ENCODE assay signal across 22 mouse cellular contexts in the genomic region with DNA sequence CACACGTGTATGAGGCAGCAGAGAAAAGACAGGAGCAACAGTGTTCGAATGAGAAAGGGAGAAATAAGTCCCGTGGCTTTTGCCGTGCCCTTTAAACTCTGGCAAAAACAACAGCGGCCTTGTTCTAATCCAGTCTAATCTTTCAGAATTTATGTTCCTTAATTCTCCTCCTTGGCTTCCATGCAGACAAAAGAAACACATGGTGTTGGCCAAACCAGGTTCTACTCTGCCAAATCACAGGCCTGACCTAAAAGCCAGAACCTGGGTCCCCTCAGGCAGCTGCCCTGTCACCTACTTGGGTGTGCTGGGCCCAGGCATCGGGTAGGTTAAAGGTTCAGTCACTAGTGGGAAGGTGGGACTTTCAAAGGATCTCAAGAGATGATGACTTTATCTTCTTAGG.
DNase-seq lines count a peak whose midpoint lies in the region; ATAC-seq lines count a peak whose summit lies in the region.
"Had no signal": no experiment of that assay in that cellular context is flagged by ENCODE, and none has a peak within 500 bp of the region (broad histone marks: within the 10 kb centered on the region; RNA-seq: fewer than 3 reads in every experiment).

No protein-coding gene starts in this region.

- peak overlapping the region; percentile 88 for H3K27ac ChIP-seq in brown adipose tissue, adult 24 weeks (replicated peaks; ENCODE audit: low read depth, low read length)
- no peak overlapping the region for H3K27ac ChIP-seq in hindbrain, embryonic 14.5 days
- H3K27ac ChIP-seq: embryonic facial prominence, embryonic 13.5 days; embryonic facial prominence, embryonic 15.5 days; forebrain, embryonic 13.5 days; forebrain, embryonic 15.5 days had no signal

- ATAC-seq in hindbrain, embryonic 14.5 days (ENCODE audit: low FRiP score): no peak
- ATAC-seq: forebrain, embryonic 13.5 days; forebrain, embryonic 15.5 days; forebrain, postnatal 0 days had no signal

- H3K4me2 ChIP-seq in hindbrain, embryonic 14.5 days (replicated peaks): no peak overlapping the region
- H3K4me2 ChIP-seq: embryonic facial prominence, embryonic 13.5 days; embryonic facial prominence, embryonic 15.5 days; forebrain, embryonic 13.5 days; forebrain, embryonic 15.5 days had no signal

- H3K4me3 ChIP-seq in brown adipose tissue, adult 24 weeks (ENCODE audit: insufficient read depth, low read depth, low read length): no peak overlapping the region
- no peak overlapping the region for H3K4me3 ChIP-seq in hindbrain, embryonic 14.5 days (replicated peaks; ENCODE audit: low read length)
- H3K4me3 ChIP-seq: embryonic facial prominence, embryonic 13.5 days; embryonic facial prominence, embryonic 15.5 days; erythroblast, embryonic 14.5 days; forebrain, embryonic 13.5 days; forebrain, embryonic 15.5 days had no signal

- intact Hi-C loops in heart, postnatal 36 days (cut with DNase I): no loop called here

- DNase-seq in adrenal gland, postnatal 14 days: peak; percentile 18
- no peak for DNase-seq in adrenal gland, postnatal 25 days
- DNase-seq in adipocyte (ENCODE audit: low spot score): peak; percentile 33
- peak; percentile 95 for DNase-seq in gonadal fat pad, adult 2 months (ENCODE audit: low read depth)
- DNase-seq in heart, postnatal 36 days: no peak
- DNase-seq in hindbrain, embryonic 14.5 days (ENCODE audit: low spot score): no peak
- DNase-seq: adrenal gland, adult 2 months; adrenal gland, postnatal 36 days; cerebellum, adult 11 months; cerebellum, adult 18-20 months; cerebellum, adult 8-10 months; cerebellum, adult 9-11 months; cerebellum, postnatal 14 days; cerebellum, postnatal 36 days; embryo, embryonic 11 days; forebrain, postnatal 0 days had no signal

- peaks cover 5% of the 10 kb centered on the region; the same call in 1 of the 2 replicates for H3K4me1 ChIP-seq in brown adipose tissue, adult 24 weeks (ENCODE audit: control insufficient read depth, insufficient read depth, insufficient read length, low read length)
- peaks cover 16% of the 10 kb centered on the region for H3K4me1 ChIP-seq in hindbrain, embryonic 14.5 days (replicated peaks; ENCODE audit: control insufficient read depth, insufficient read depth, low read length)

- H3K27me3 ChIP-seq in hindbrain, embryonic 14.5 days (ENCODE audit: control insufficient read depth, insufficient read depth, low read length): no peaks in the 10 kb centered on the region
- H3K27me3 ChIP-seq: forebrain, embryonic 15.5 days had no signal

- WGBS in hindbrain, embryonic 14.5 days: 82% methylated on average over 6 of the region's 6 CpGs

- H3K9ac ChIP-seq in hindbrain, embryonic 14.5 days: no peak overlapping the region
- H3K9ac ChIP-seq: embryonic facial prominence, embryonic 13.5 days; embryonic facial prominence, embryonic 15.5 days; forebrain, embryonic 13.5 days; forebrain, embryonic 15.5 days; forebrain, postnatal 0 days had no signal

- H3K36me3 ChIP-seq in hindbrain, embryonic 14.5 days (replicated peaks; ENCODE audit: control insufficient read depth, insufficient read depth): no peaks in the 10 kb centered on the region
- H3K36me3 ChIP-seq: embryonic facial prominence, embryonic 13.5 days; embryonic facial prominence, embryonic 15.5 days; forebrain, embryonic 15.5 days had no signal

- no peaks in the 10 kb centered on the region for H3K9me3 ChIP-seq in hindbrain, embryonic 14.5 days (ENCODE audit: control insufficient read depth, low read length)
- H3K9me3 ChIP-seq: embryonic facial prominence, embryonic 13.5 days; embryonic facial prominence, embryonic 15.5 days; forebrain, embryonic 13.5 days; forebrain, embryonic 15.5 days had no signal

Comparison
In these comparisons a context has a peak if more than half of its experiments do, and no peak if none do; other contexts are left out.
1. DNase-seq: peak in adrenal gland, postnatal 14 days (single experiment), adipocyte (single experiment) and gonadal fat pad, adult 2 months (single experiment); none in adrenal gland, postnatal 25 days (single experiment), heart, postnatal 36 days (0 of 2) and hindbrain, embryonic 14.5 days (single experiment).